Mouse (Mus musculus): ENCODE measurements around the gene Rab11fip3.
"Not testable (repeated sequence)": the region's sequence is repeated elsewhere in the genome, so short reads cannot be mapped to it uniquely, and the experiment has no call there.

GRCm38 (mm10) chr17:26114461-26114860 lies 45.1 kb upstream of the Rab11fip3 start:
- not testable (repeated sequence) for TF ChIP-seq FLI1 (IDR thresholded peaks at IDR 0.05; ENCODE audit: low read length); GATA1 (IDR thresholded peaks at IDR 0.05; ENCODE audit: borderline replicate concordance, low read length)
